Mouse (Mus musculus) erythroblast, embryonic 14.5 days (primary cell): ENCODE measurements around the gene Fam187a.

Experiments
- GATA1 ChIP-seq: IDR thresholded peaks from 2 replicates; pipeline ENCODE4 v1.6.1; 2012; ENCODE audit warnings: low read length, inconsistent platforms, mixed read lengths
- TAL1 ChIP-seq: IDR thresholded peaks from 3 replicates; pipeline ENCODE4 v1.6.1; 2012; ENCODE audit warnings: low read length, inconsistent platforms, mixed read lengths

DNA sequence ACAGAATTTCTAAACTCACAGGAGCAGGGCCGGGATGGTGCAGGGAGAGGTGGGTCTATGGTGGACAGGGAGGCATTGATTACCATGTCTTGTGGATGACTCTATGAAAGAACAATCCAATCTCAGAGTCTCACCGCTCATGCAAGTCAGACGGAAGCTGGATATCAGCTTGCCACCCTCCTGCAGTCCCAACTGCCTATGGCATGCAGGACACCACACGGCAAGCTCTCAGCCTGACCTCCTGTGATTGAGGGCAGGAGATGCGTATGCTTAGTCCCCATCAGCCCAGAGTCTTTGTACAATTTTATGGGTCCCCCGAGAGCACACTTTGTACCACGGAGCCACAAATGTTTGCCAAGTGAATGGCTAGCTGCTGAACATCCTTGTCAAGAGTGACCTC, 18.7 kb downstream of the Fam187a start:
- TF ChIP-seq GATA1, result no peak
- no peak for TF ChIP-seq TAL1
